8 mouse cellular contexts compared by ENCODE assay signal in the genomic region with DNA sequence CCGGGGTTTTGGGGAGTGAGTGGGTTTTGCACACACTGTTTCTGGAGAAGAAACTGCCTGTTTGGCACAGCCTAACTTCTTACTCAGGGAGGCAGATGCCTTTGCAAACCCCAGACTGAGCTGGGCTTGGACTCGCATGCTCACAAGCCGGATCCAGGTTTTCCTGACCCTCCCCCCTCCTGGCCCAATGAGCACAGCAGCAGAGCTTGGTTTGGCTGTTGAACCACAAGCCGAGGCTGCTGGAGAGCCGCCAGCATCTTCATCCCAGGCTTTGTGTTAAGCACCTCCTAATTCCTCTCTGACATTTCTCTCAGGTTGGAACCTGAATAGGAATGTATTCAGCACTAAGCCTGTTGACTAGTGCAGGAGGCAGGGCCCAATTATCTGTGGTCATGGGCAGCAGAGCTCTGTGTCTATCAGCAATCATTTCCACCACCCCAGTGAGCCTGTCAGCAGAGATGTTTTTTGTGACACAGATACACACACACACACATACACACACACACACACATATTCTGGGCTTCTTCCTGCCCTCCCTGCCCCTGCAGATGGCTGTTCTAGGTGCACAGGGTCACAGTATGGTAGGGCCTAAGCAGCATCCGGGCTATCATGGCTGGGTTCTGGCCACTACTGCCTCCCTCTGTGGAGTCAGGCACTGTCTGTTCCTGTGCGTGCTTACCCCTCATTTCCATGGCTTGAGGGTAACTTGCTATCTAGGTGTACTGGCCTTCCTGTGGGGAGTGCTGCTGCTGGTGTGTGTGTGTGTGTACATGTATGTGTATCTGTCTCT.
A peak's percentile ranks its signal among the peaks of the same experiment; 100 is the strongest.
DNase-seq lines count a peak whose midpoint lies in the region; ATAC-seq lines count a peak whose summit lies in the region.

No protein-coding gene starts in this region.

- DNase-seq in embryo, embryonic 11 days, result peak; percentile 13
- DNase-seq in embryo, embryonic 10 days (ENCODE audit: low spot score), result no peak
- DNase-seq in cerebellum, postnatal 10 days, result peak; percentile 98
- peak; percentile 67 to 82 for DNase-seq in frontal cortex, postnatal 36 days (ENCODE audit: low spot score in 2 of 2)
- peak; percentile 86 for DNase-seq in kidney, adult 9 months
- peak; percentile 93 for DNase-seq in left cerebral cortex, postnatal 4 days
- DNase-seq in retina, postnatal 1 day, result peak; percentile 70

- ATAC-seq in monocyte, adult 5-6 weeks (replicated peaks; ENCODE audit: insufficient number of reproducible peaks, low FRiP score, low TSS enrichment, poor library complexity, severe bottlenecking), result no peak

- intact Hi-C loops in left cerebral cortex, postnatal 4 days (cut with DNase I), result no loop called here
